Mouse (Mus musculus) ES-Bruce4 (cell line): ENCODE results near the gene Cstf3. TPM values are rescaled to one million over a fixed set of nuclear protein-coding genes. Genes with fewer than 3 reads are reported as not detected.

Experiments
- H3K27ac ChIP-seq: 2 replicates; pipeline ENCODE4 v1.5.1; 2012; ENCODE audit warnings: low read length, inconsistent platforms; ENCODE audit not compliant: insufficient read depth
- H3K27me3 ChIP-seq: 2 replicates; pipeline ENCODE4 v1.6.1; 2012; ENCODE audit warnings: mild to moderate bottlenecking, low read length, inconsistent platforms; ENCODE audit not compliant: control insufficient read depth, poor library complexity, insufficient read depth, severe bottlenecking
- H3K36me3 ChIP-seq: 2 replicates; pipeline ENCODE4 v1.6.1; 2012; ENCODE audit warnings: inconsistent platforms, mild to moderate bottlenecking, low read length, moderate library complexity; ENCODE audit not compliant: control insufficient read depth, poor library complexity, insufficient read depth, severe bottlenecking
- H3K4me1 ChIP-seq: one replicate; pipeline ENCODE4 v1.8.1; 2011; ENCODE audit warnings: low read length; ENCODE audit not compliant: control insufficient read depth, insufficient read depth
- H3K4me3 ChIP-seq: 2 replicates; pipeline ENCODE4 v1.5.1; 2011; ENCODE audit warnings: low read depth, mild to moderate bottlenecking, low read length
- H3K9ac ChIP-seq: 2 replicates; pipeline ENCODE4 v1.6.1; 2012; ENCODE audit warnings: low read depth, mild to moderate bottlenecking, inconsistent platforms; ENCODE audit not compliant: poor library complexity, severe bottlenecking
- H3K9me3 ChIP-seq: replicated peaks from 2 replicates; pipeline ENCODE4 v1.6.1; 2012; ENCODE audit warnings: mild to moderate bottlenecking, low read length, inconsistent platforms; ENCODE audit not compliant: control insufficient read depth, poor library complexity, insufficient read depth, severe bottlenecking
- CTCF ChIP-seq: IDR thresholded peaks from one replicate; pipeline ENCODE4 v1.8.1; 2011; ENCODE audit warnings: low read depth, low read length
- EP300 ChIP-seq: IDR thresholded peaks from 2 replicates; pipeline ENCODE4 v1.6.1; 2011; ENCODE audit warnings: low read depth, low read length; ENCODE audit not compliant: insufficient read depth
- POLR2A ChIP-seq: IDR thresholded peaks from one replicate; pipeline ENCODE4 v1.8.1; 2011; ENCODE audit warnings: low read length; ENCODE audit not compliant: insufficient read depth
- polyA plus RNA-seq: library from polyadenylated mRNA; stranded (reverse); fragments of >200 nt; gene quantifications from 2 replicates; pipeline ENCODE4 v1.2.4, GENCODE M21; 2011; ENCODE audit warnings: low read depth; ENCODE audit not compliant: missing spikeins, insufficient read depth, insufficient read length

The Cstf3 gene
- polyA plus RNA-seq, 1 experiment: 85.7 TPM

DNA sequence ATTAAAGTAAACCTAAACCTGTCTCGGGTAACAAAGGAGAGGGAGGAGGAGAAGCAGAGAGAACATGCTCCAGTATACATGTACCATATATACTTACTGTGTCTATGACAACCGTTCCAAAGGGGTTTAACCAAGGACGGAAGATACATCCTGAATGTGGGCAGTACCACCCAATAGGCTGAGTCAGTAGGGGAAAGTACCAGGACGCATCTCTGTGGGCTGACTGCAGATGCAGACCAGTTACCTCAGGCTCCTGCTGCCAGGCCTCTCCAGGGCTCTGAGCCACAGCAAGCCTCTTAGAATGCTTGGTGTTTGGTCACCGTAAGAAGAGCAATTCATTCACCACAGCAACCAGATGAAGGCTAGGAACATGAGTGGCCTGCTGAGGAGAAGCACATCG lies 28.9 kb upstream of the Cstf3 start:
- Histone ChIP-seq H3K9ac (no peak overlapping the region), H3K4me1 (no peaks in the 10 kb centered on the region), H3K9me3 (no peaks in the 10 kb centered on the region), H3K4me3 (no peak overlapping the region), H3K27me3 (no peaks in the 10 kb centered on the region), H3K27ac (no peak overlapping the region), H3K36me3 (peaks cover 16% of the 10 kb centered on the region)
- TF ChIP-seq POLR2A (no peak), EP300 (no peak), CTCF (no peak)

DNA sequence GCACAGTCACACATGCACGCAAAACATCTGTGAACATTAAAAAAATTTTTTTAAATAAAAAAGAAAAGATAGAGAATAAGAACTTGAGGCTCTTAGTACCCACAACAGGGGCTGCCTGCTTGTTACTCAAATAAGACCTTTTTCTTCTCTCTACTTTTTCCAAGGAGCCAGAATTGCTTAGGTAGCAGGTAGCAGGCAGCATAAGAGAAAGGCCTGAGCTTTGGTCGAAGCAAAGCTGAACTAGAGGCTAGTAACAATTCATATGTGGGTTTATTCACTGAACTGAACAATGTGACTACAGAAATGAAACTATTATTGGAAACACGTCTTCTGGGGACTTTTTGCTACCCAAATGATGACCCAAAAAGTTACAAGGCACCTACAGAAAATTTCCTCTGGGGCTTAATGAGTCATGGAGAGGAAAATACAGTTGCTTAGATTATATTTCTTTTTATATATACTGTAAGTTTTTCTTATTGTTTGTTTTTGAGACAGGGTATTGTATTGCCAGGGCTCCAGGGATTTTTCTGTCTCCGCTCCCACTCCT lies 28.3 kb upstream of the Cstf3 start:
- Histone ChIP-seq H3K9ac (no peak overlapping the region), H3K27ac (no peak overlapping the region), H3K9me3 (no peaks in the 10 kb centered on the region), H3K4me1 (no peaks in the 10 kb centered on the region), H3K4me3 (no peak overlapping the region), H3K36me3 (peaks cover 22% of the 10 kb centered on the region), H3K27me3 (no peaks in the 10 kb centered on the region)
- TF ChIP-seq POLR2A (no peak), EP300 (no peak), CTCF (no peak)

DNA sequence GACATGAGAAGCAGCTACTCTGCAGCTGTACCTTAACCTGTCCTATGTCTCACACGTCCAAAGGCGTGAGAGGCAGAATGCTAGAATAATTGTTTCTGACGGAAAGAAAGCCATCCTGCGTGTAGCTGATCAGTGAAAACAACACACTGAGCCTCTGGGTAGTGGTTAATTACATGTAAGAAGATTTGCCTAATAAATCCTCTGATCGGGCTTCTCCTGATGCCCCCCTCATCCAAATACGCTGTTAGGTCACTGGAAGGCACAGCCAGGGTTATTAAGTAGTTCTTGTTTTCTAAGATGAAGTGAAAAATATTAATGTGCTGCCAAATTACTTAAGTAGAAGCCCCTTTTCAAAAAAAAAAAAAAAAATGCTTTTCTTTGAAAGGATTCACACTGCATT lies 18.3 kb upstream of the Cstf3 start:
- Histone ChIP-seq H3K9me3 (no peaks in the 10 kb centered on the region), H3K4me3 (no peak overlapping the region), H3K36me3 (peaks cover 12% of the 10 kb centered on the region), H3K27me3 (no peaks in the 10 kb centered on the region), H3K4me1 (no peaks in the 10 kb centered on the region), H3K27ac (no peak overlapping the region), H3K9ac (no peak overlapping the region)
- TF ChIP-seq POLR2A (no peak), CTCF (no peak), EP300 (no peak)

DNA sequence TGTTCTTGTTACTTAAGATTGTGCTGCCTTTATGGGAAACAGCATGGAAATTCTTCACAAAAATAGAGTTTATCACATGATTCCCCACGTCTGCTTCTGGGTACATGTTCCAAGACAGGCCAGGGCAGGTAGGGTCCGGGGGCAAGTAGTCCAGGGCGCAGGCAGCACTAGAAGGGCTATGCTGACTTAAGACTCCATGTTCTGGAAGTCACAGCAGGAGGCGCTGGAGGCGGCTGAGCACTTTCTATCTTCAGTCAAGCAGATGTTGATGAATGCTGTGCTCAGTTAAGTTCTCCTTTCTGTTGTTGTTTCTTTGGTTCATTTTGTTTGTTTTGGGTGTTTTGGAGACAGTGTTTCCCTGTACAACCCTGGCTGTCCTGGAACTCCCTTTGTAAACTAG lies 14.1 kb upstream of the Cstf3 start:
- H3K27ac ChIP-seq: no peak overlapping the region
- no peak for TF ChIP-seq POLR2A
- H3K4me1 ChIP-seq: no peaks in the 10 kb centered on the region
- no peaks in the 10 kb centered on the region for H3K9me3 ChIP-seq
- no peaks in the 10 kb centered on the region for H3K27me3 ChIP-seq
- H3K36me3 ChIP-seq: no peaks in the 10 kb centered on the region
- H3K9ac ChIP-seq: no peak overlapping the region
- no peak overlapping the region for H3K4me3 ChIP-seq

DNA sequence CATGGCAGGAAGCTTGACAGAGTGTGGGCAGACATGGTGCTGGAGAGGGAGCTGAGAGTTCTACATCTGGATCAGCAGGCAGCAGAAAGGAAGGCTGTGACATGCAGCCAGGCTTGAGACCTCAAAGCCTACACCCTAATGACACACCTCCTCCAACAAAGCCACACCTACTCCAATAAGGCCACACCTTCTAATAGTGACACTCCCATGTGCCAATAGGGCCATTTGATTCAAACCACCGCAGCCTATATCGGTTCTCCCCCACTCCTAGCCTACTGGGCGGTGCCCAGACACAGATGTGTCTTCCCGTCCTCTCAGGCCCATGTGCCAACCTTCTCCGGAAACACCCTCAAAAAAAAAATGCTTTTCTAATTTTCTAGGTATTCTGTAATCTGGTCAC lies 12.3 kb upstream of the Cstf3 start:
- no peak overlapping the region for H3K4me3 ChIP-seq

DNA sequence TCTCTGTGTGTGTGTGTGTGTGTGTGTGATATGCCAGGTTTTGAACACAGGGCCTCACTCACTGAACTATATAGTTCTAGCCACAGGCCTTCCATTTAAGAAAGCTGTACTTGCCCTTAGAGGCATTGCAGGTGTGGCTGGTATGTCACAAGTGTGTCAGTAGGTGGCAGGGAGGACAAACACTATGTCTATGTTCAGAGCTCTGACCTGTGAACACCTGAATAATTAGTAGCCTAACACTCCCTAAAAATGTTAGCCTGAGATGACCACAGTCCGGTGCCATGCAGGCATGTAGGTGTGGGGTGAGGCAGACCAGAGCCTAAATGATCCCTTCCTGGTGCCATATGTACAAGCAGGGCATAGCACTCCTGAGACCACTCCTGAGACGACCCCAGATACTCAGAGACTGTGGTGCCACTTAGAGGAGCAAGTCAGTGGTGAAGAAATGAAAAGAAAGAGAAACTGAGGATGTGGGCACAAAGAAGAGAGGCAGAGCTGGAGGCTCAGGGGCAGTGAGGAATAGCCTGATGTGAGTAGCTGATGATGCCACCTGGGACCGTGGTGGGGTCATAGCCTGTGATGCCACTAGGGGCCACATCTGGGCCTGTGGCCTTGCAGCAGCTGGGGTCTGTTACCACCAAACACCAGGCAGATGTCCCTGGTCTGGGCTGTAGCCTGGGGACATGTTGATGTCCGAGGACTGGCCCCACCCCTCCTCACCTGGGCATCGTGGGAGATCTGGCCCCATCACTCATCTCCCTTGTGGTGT lies 11.3 kb upstream of the Cstf3 start:
- Histone ChIP-seq H3K4me3 (no peak overlapping the region), H3K27me3 (no peaks in the 10 kb centered on the region)

More for the DNA sequence above, 12.3 kb upstream of the Cstf3 start:
- no peak overlapping the region for H3K9ac ChIP-seq
- no peak overlapping the region for H3K27ac ChIP-seq
- no peaks in the 10 kb centered on the region for H3K27me3 ChIP-seq
- H3K9me3 ChIP-seq: no peaks in the 10 kb centered on the region
- no peaks in the 10 kb centered on the region for H3K4me1 ChIP-seq
- no peaks in the 10 kb centered on the region for H3K36me3 ChIP-seq
- TF ChIP-seq CTCF (no peak), EP300 (no peak), POLR2A (no peak)

More for the DNA sequence above, 11.3 kb upstream of the Cstf3 start:
- H3K9me3 ChIP-seq: no peaks in the 10 kb centered on the region
- H3K4me1 ChIP-seq: no peaks in the 10 kb centered on the region
- no peak overlapping the region for H3K27ac ChIP-seq
- no peak for TF ChIP-seq POLR2A
- no peak for TF ChIP-seq EP300
- no peak for TF ChIP-seq CTCF
- H3K9ac ChIP-seq: no peak overlapping the region
- no peaks in the 10 kb centered on the region for H3K36me3 ChIP-seq
